Mouse (Mus musculus) lung, postnatal 36 days (tissue): ENCODE results near the gene Bcl2l10.
"Not testable (repeated sequence)": the region's sequence is repeated elsewhere in the genome, so short reads cannot be mapped to it uniquely, and the experiment has no call there.

Experiments used
- DNase-seq: peaks from one replicate; pipeline ENCODE4 v3.0.0; 2022; ENCODE audit warnings: mixed read lengths

Gene Bcl2l10

GRCm38 (mm10) chr9:75348066-75348465 is 508 bp downstream of the Bcl2l10 start:
- no peak for DNase-seq

DNA sequence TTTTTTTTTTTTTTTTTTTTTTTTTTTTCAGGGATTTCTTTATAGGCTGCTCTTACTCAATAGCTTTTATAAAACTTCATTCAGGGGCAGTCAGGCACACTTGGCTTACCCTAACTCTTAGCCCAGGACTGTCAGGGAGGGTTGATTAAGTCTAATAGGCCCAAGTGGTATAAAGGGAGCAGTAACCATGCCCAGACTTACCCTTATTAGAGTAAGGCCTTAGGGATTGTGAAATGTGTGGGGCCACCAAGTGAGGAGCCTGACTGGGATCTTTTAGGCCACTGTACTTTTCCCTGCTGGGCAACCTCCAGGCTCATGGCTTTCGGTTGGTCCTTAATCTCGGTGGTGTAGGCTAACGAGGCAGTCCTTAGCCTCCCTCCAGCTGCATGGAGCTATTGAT is 1.1 kb downstream of the Bcl2l10 start:
- DNase-seq, result no peak

DNA sequence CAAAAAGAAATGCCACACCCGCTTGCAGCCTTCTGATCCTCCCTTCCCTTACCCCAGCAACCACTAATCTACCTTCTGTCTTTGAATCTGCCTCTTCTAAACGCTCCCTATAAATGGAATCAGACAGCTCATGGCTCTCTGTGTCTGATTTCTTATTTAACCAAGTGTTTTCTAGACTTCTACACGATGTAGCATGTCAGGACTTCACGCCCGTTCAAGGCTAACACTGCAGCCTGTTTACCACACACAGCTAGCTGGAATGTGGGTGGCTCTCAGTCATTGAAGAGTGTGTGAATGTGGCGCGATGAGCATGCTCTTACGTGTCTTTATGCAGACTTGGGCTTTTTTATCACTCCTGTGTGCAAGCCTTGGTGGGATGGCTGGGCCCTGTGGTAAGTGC is 5.5 kb downstream of the Bcl2l10 start:
- DNase-seq, result no peak

DNA sequence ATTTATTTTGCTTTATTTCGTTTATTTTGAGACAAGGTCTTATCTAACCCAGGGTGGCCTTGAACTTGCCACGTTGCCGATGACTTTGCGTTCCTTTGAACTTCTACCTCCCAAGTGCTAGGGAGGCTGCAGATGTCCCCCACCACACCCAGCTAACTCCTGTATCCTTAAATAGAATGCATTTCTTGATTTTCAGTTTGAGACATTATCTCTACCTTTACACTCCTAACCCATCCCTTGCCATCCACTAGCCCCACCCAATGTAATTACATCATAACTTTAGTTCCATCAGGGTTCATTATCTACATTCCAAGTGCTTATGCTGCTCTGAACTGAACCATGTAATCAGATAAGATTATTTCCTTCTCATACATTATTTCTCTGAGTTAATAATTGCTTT is 8.2 kb downstream of the Bcl2l10 start:
- no peak for DNase-seq

GRCm38 (mm10) chr9:75357087-75357654 is 9.6 kb downstream of the Bcl2l10 start:
- peak; percentile 8 for DNase-seq

- peak; percentile 88 for DNase-seq
These were observed 14.1 kb downstream of the Bcl2l10 start for GRCm38 (mm10) chr9:75361699-75362098.

DNA sequence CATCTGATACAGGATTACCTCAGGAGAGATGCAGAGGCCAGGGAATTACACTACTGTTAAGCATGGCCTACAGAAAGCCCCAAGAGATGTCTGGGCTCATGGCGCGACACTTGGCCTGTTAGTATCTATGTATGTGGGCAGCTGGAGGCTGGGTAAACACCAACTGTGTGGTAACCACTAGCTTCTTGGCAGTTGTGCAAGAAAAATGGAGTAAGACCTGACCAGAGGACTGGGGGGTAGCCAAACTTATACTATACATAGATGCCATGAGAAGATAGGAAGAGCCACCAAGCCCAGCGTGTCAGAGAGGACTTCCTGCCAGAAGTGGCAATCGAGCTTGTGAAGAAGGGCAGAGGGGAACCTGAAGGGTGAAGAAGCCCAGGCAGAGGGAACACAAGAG is 14.6 kb downstream of the Bcl2l10 start:
- DNase-seq, result peak; percentile 53

DNA sequence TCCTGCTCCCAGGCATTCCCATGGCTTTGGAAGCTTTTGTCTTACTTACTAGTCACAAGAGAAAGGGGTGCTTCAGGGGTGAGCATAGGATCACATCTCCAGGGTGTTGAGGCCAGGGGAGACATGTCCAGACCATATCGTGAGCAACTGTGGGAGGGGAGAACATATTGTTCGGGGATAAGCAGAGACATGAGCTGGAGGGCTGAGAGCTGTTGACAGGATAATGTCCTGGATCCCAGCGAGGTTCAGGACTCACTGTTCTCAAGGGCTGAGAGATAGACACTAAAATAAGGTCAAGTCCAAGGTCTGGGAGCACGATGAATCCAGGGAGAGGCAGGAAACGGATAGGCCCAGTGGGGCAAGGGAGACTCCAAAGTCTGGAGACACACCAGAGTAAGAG is 15.4 kb downstream of the Bcl2l10 start:
- DNase-seq, result no peak

- DNase-seq, result not testable (repeated sequence)
These were observed 16.1 kb downstream of the Bcl2l10 start for GRCm38 (mm10) chr9:75363702-75364101.

- no peak for DNase-seq
These were observed 17.6 kb downstream of the Bcl2l10 start for GRCm38 (mm10) chr9:75365195-75365594.

DNA sequence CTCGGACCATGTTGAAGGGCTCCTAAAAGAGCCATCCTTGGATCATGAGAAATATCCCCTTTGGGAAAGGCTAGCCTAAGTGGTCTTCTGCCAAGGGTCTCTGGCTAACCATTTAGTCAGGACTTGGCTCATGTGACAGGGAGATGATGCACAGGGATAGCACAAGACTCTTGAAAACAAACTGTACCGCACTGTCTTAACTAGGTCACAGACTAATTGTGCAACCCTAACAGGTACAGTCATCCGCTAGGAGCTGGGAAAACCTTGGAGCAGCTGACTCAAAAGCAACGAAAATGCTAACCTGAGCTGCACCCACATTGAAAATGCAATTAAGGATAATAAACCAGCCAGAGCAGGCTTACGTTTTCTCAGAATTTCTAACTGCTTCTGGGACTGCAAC is 18.6 kb downstream of the Bcl2l10 start:
- DNase-seq, result no peak

- no peak for DNase-seq
These were observed 21.2 kb downstream of the Bcl2l10 start for GRCm38 (mm10) chr9:75368779-75369178.

DNA sequence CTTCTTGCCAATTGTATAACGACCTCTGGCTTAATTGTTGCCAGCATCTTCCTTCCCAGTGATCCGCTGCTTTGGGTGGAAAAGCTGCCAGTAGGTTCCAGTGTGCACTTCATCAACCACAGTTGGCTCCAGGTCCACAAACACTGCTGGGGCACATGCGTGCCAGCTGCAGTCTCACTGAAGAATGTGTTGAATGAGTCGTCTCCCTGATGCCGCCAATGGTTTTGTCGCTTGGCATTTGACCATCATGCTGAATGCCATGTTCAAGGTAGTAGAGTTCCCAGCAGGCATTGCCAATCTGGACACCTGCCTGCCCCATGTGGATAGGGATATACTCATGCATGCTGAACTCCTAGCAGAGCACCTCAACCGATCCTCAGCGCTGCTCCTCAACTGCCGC is 28.0 kb downstream of the Bcl2l10 start:
- DNase-seq, result no peak

GRCm38 (mm10) chr9:75376428-75376827 is 28.9 kb downstream of the Bcl2l10 start:
- no peak for DNase-seq

GRCm38 (mm10) chr9:75378774-75379173 is 31.2 kb downstream of the Bcl2l10 start:
- no peak for DNase-seq

GRCm38 (mm10) chr9:75382825-75383224 is 35.3 kb downstream of the Bcl2l10 start:
- no peak for DNase-seq

DNA sequence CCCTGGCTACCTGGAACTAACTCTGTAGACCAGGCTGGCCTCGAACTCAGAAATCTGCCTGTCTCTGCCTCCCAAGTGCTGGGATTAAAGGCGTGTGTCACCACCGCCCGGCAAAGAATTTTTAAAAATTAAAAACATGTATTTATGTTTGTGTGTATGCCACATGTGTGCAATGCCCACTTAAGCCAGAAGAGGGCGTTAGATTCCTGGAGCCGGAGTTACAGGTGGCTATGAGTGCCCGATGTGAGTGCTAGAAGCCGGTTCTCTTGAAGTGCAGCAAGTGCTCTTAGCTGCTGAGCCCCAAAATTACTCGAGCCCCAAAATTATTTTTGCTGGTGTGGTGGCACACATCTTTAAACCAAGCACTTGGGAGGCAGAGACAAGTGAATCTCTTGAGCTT is 36.2 kb downstream of the Bcl2l10 start:
- no peak for DNase-seq

DNA sequence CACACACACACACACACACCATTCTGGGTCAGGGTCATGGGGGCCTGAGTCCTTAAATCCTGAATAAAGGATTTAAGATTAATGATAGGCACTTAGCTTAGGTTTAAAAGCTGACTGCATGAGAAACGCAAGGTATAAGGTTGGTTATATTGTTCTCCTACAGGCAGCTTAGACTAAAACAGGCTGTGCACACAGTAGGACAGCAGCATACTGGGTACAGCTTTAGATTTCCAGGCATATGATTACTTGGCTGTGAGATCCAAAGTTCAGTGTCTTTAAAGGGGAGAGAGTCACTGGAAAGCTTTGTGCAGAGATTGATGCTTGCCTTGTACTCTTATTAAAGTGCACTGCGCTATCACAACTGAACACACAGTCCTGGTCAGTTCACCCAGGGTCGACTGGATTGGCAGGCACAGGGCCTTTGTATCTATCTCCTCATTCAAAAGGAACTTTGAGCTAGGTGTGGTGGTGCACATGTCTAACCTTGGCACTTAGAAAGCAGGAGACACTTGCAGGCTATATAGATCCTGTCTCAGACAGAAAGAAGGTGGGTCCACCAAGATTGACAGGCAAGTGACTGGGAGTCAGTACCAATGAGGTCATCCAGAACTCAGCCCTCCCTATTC is 36.9 kb downstream of the Bcl2l10 start:
- DNase-seq, result no peak

DNA sequence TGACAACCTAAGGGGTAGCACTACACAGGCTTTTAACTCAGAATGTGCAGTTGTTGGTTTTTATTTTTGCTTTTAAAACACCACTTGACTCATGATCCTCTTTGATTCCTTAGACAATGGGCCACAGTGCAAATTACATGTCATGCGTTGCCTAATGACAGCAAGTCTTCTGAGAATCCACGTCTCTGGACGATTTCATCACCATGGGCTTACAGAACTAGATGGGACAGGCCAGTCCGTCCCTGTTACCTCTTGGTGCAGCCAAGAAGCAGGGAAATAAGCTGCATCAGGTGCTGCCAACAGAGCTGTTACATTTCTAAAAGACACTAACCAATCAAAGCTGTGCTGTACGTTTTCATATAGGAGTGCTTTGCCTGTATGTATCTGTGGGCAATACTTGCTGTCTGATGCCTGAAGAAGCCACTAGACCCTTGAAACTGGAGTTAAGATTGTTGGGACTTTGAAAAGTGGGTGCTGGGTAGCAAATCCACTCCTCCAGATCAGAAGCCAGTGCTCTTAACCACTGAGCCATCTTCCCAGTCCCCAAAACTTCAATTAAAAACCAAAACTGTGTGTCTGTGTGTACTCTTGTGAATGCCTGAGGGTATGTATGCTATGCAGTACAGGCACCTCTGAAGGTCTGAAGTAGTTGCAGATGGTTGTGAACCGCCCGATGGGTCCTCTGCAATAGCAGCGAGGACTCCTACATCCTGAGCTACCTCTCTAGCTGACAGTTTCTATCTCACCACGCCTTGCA is 37.8 kb downstream of the Bcl2l10 start:
- DNase-seq, result peak; percentile 52

- no peak for DNase-seq
These were observed 45.7 kb downstream of the Bcl2l10 start for GRCm38 (mm10) chr9:75393251-75393650.

DNA sequence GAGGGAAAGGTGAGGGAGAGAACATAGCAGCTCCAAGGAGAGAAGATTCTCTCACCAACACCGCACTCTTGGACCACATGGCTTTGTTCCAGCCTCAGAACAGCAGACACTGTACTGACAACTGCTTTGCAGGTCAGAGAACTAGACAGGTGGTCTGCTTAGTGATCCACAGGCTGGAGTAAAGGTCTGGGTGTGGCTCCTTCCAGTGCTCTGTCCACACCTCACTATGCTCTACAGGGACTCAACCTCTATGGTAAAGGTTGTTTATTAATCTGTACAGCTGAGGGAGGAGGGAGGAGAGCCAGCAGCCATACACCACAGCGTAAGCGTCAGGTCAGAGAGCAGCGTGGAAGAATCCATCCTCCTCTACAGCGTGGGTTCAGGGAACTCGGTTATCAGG is 48.4 kb downstream of the Bcl2l10 start:
- DNase-seq, result no peak

DNA sequence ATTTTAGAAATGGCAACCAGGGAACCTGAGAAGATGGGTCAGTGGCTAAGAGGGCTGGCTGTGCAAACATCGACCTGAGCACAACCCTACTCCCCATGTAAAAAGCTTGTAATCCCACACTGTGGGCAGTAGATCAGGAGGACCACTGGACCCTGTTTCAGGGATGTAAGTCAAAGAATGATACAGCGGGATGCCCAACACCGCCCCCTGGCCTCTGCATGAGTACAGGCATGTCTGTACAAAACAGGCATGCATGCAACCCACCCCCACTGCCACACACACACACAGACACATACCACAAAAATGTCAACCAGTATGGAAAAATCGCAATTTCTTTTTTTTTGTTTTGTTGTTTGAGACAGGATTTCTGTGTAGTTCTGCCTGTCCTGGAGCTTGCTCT is 51.5 kb downstream of the Bcl2l10 start:
- DNase-seq, result no peak

DNA sequence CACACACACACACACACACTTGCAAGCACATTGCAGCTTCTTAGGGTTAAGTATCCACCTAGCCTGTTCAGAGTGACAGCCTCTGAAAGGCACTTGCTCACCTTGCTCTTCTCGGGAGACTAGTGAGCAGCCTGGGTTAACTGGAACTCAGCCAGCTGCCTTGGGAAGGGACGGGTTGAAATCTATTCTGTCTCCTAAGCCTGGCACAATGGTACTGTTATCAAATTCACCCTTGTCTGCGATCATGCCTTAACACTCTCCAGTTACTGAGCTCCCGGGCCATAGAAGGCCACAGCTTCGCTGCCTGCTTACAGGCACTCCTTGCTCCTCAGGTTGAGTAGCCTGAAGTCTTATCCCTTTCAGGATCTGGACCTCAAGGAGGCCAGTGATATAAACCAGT is 53.1 kb downstream of the Bcl2l10 start:
- DNase-seq, result no peak
